Mouse (Mus musculus): ENCODE results near the gene Cd84.

Cd84 gene

DNA sequence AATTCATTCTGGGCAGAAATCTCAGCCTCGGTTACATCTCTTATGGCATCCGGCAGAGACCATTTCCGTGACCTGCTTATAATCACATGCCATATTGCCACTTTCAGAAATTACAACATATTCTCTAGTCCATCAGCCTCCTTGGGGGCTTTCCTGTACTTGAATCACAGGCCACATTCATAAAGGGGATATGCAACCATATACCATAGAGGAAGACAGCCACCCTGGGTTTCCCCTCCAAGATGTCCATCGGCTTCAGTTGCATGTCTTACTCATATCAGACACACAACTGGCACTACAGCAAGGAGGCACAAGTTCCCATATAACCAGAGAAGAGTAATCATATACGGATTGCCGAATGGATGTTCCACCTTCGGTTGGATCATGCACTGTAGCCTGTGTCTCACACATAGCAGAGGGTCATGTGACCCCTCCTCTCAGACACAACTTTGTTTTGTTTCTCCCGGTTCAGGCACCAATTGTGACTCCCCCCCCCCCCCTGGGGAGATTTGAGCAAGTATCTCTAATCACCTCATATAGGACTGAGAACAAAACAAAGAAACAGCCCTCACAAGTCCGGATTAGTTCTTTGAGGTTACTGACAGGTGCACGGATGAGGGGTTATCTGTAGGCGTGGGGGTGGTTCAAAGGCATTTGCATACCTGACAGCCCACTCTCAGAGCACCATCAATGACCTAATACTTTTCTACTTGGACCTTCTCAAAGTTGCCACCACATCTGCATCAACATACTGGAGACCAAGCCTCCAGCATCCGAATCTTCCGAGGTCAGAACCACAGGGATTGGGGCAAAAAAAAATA lies 76.4 kb downstream of the Cd84 start:
- DNase-seq (ENCODE audit: low spot score in 2 of 2): peak in 1 of 2 experiments; percentile 62

DNA sequence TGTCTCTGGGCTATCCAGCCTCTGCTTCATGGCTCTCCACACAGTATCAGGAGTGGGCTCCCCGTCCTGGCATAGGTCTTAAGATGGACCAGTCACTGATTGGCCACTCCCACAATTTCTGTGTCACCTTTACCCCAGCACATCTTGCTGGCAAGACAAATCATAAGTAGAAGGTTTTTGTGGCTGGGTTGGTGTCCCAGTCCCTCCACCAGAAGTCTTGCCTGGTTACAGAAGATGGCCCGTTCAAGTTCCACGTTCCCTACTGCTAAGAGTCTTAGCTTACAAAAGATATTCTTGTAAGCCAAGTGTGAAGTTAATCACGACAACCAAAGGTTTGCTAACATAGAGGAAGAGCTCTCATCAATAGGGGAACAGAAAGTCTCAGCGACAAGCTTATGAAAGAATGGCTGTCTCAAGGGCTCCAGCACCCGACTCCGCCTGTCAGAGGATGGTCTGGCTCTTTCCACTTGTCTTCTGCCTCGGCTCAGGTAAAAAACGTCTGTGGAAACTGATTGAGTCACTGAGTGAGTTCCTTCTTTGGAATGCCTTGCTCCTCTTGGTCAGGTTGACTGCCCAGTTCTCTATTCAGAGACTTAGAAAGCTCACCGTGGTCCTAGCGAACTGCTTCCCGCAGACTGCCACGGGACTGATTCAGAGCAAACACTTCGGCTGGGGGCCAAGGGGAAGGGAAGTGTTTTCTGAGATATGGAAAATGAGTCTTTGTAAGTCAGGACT lies 78.0 kb downstream of the Cd84 start, which contains the start of gene Slamf6:
TSS of gene Slamf6 (plus strand) at position 211 of the 735 bp plus-strand sequence.
- DNase-seq (ENCODE audit: low spot score in 2 of 2): peak; percentile 18 to 65

DNA sequence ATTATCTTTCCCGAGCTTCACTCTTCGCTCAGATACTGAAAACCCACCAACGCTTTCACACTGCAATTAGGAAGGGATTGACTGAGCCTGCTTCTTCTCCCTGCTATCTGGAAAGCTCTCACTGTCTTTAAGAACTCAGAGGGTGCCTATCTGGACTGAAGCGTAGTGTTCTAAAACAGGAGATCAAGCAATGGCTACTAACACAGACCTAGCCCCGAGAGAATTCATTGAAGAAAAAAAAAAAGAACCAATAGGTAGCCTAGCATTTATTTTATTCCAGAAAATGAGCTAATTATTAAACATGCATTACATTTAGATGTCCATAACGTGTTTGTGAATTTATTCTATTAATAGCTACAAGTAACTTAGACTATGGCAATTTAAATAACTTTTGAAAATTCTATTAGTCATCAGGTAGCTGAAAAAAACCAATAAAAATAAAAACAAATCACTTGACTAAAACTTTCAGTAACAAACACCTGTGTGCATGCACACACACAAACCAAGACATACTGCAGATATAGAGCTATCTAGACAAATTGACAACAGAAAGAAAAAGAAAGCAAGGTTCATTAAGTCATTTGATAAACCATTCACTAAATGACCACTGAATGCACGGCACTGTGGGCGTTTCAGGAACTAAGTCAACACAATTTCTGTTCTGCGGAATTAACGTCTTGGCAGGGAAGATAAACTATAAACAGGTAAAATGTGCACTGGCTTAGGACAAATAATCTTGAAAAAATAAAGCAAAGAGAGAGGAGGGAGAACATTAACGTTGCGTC lies 78.8 kb downstream of the Cd84 start:
- no peak for DNase-seq (ENCODE audit: low spot score in 2 of 2)

DNA sequence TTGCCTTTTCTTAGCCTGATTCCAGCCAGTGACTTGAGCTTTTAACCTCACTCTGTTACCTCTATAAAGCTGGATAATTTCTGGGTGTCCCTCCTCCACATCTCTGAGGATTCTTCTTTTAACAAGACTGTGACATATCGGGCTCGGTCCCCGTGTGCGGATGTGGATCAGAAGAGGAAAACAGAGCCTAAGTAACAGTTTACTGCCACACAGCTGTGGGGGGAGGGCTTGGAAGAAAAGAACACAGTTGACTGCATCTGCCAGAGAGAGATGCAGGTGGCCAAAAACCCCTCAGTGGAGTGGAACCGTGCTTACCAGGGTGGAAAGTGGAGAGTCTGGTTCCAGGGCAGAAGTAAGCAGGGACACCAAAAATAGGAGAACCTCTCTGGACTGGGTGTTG lies 79.7 kb downstream of the Cd84 start:
- DNase-seq (ENCODE audit: low spot score in 2 of 2): peak in 1 of 2 experiments; percentile 14

DNA sequence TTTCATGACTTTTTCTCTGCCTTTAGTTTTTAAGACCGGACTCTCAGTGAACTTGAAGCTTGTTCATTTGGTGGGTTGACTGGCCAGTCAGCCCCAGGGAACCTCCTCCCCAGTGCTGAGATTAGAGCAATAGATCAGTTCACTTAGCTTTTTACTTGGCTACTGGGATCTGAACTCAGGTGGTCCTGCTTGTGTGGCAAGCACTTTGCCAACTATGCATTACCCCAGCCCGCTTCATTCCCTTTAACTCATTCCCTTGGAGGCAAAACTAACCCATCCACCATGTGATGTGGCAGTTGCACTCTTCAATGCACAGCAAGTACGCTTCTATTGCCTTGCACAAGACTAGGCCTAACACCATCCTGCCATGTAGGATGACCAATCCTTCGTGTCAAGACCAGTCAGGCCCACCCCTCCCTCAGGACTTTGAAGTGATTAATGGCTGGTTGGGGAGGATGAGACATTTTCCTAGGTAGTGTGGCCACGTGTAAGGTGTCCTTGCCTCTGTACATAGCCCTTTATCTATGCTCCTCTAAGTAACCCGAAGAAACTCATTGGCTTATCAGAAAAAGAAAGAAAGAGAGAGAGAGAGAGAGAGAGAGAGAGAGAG lies 80.5 kb downstream of the Cd84 start:
- no peak for DNase-seq (ENCODE audit: low spot score in 2 of 2)

DNA sequence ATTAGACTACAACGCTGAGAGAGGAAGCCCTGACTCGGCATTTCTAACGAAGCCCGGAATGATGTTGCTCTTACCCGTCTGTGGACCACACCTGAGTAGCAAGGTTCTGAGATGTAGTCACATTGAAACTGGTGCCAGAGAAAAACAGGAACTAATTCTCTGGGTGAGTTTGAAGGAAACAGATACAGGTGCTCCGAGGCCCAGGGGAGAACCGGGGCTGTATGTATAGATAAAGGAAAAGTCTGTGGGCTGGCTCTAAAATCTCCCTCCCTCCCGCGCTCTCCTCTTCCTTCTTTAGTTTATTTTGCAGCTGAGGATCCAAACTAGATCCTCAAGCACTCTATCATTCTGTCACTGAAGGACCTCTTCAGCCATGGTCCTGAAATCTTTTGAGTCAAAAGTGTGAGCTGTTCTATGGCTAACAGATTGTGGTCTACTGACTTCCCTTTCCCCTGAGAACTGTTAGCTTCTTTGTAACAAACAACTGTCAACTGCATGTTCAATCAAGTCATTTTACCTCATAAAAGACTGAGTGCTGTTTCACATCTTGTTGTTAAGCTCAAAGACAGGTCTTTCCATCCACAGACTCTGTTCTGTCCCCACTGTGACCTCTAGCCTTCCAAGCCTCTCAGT lies 81.6 kb downstream of the Cd84 start:
- DNase-seq (ENCODE audit: low spot score in 2 of 2): peak; percentile 18 to 71

DNA sequence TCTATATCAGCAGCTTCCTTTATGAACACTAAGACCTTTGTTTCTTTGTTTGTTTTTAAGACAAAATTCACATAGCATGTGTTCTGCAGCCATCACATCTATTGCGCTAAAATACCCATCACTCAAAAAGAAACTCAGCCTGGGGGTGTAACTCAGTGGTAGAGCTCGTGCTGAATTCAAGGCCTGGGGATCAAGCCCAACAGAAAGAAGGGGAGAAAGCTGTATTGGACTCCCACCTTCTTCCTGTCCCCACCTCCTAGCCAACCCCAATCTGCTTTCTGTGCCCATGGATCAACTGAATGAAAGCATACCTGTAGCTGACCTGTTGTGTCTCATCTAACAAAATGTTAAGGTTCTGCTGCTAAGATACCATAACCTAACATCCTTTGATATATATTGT lies 82.1 kb downstream of the Cd84 start:
- DNase-seq (ENCODE audit: low spot score in 2 of 2): no peak

DNA sequence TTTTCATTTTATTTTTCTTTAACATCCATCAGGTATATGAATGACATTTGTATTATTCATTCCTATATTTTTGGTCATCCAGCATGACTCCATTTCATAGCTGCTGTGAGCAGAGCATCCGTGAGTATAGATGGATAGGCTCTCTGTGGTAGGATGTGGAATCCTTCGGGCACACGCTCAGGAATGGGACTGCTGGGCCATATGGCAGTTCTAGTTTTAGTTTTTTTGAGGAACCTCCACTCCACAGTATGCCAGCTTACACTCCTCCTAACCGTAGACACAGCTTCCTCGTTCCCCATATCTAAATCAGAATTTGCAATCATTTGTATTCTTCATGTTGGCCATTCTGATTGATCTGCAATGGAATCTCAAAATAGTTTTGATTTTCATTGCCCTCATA lies 83.3 kb downstream of the Cd84 start:
- no peak for DNase-seq (ENCODE audit: low spot score in 2 of 2)

DNA sequence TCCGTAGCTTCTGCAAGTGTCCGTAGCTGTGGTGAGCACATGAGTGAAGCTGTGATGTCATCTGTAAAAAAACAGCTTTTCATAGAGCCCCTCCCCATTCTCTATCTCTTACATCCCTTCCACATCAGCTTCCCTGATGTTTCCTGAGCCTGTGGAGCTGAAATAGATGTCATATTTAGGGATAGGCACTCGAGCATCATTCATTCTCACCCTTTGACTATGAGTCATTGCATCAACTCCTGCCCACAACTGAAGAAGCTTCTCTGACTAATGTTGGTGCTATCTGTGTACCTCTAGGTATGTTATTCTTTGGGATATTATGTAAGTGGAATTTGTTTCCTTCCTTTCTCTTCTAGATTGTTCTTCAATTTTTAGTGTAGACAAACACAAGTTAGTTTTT lies 85.4 kb downstream of the Cd84 start:
- no peak for DNase-seq (ENCODE audit: low spot score in 2 of 2)

DNA sequence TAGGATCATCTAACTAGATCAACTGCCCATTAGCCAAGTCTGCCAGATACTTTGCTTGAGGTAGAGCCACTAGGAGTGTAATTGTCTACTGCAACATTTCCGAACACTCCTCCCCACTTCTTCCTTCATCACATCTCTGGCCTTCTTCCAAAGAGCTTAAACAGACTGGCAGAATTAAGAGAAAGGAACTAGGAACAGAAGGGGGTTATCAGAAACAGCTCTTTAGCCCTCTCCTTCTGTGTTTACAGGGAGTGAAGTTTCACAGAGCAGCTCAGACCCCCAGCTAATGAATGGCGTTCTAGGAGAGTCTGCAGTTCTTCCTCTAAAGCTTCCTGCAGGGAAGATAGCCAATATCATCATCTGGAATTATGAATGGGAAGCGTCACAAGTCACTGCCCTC lies 94.4 kb downstream of the Cd84 start:
- DNase-seq (ENCODE audit: low spot score in 2 of 2): no peak

DNA sequence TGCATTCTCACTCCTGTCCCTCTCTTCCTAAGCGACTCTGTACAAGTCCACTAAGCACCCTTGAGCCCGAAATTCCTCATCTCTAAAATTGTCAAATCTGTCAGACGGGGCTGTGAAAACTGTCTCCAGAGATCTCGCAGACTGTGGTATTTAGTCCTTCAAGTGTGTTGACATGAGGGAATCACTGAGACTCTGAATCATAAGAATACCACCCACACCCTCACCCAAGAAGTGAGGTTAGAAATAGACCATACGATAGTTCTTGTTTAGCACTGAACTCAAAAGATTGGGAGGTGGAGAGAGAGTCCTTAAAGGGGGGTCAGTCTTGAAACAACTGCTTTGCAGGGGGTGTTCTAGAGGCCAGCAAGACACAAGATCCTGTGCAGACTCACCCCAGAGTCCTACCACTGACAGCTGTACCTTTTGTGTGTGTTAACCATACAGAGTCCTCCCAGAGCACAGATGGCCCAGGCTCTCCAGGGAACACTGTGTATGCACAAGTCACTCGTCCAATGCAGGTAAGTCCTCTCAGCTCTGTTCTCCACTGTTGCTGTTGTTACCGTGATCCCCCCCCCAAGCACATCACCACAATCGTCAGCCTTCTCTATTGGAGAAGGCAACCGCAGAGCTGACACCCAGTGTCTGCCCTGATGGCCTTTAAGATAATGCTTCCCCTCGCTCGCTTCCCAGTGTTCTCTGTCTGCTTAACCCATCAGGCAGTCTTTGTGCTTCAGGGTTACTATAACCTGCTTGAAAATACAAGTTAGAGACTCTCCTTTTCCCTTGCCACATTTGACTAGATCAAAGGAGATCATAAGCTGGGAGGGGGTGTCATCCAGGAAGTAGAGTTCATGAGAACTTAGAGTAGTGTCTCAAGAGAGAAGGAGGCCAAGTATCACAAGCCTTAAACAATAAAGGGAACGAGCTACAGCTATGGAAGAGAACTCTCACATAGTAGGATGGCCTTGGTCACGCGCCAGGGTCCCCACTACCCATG lies 99.8 kb downstream of the Cd84 start:
- DNase-seq (ENCODE audit: low spot score in 2 of 2): no peak

Data from natural killer cell, adult 2 months (primary cell).